Mouse (Mus musculus): ENCODE data around the gene Armc5. TPM values are rescaled to one million over a fixed set of nuclear protein-coding genes. Genes with fewer than 3 reads are reported as not detected.

Gene Armc5
- polyA plus RNA-seq (2014; fragmentation: Illumina TruSeq; extraction: RNeasy Lipid Tissue Mini Kit (QIAGEN cat#74804); ENCODE audit: low read depth, low replicate concordance): 6.0 TPM

GRCm38 (mm10) chr7:128236856-128237592 lies at the start of gene Armc5:
TSS of gene Armc5 (plus strand) at chr7:128237342.

GRCm38 (mm10) chr7:128206152-128206551 lies 31.0 kb upstream of the Armc5 start, which contains the start of gene Cox6a2:
TSS of gene Cox6a2 (minus strand) at chr7:128206387.

GRCm38 (mm10) chr7:128237927-128238778 lies 1.0 kb downstream of the Armc5 start, which contains the start of gene 9130023H24Rik:
TSS of gene 9130023H24Rik (minus strand) at chr7:128238031.

GRCm38 (mm10) chr7:128246496-128247391 lies 9.6 kb downstream of the Armc5 start, which contains the start of gene Tgfb1i1:
TSS of gene Tgfb1i1 (plus strand) at chr7:128246812.

DNA sequence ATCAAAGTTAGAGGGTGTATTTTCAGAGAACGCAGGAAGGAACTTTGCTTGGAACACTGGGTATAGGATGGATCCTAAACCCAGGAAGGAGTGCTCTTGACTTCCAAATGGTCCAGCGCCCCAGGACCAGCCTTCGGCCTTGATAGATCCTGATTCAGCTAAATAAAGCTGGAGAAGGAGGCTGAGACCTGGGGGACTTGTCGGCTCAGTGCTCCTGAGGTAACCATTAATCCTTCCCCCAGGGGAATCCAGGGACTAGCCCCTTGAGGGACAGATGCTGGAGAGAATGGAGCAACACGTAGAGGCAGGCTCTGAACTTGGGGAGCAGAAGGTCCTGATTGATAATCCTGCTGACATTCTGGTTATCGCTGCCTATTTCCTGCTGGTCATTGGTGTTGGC lies 28.3 kb downstream of the Armc5 start, which contains the start of gene Slc5a2:
TSS of gene Slc5a2 (plus strand) at position 247 of the 400 bp plus-strand sequence.

Other genes with a start within 250 kb of the Armc5 start
- gene Pycard, start 243.5 kb upstream of the Armc5 start, polyA plus RNA-seq (2014; fragmentation: Illumina TruSeq; extraction: RNeasy Lipid Tissue Mini Kit (QIAGEN cat#74804); ENCODE audit: low read depth, low replicate concordance): 15.1 TPM
- gene Trim72, start 233.4 kb upstream of the Armc5 start, polyA plus RNA-seq (2014; fragmentation: Illumina TruSeq; extraction: RNeasy Lipid Tissue Mini Kit (QIAGEN cat#74804); ENCODE audit: low read depth, low replicate concordance): 255 TPM
- gene Itgam, start 174.7 kb upstream of the Armc5 start, polyA plus RNA-seq (2014; fragmentation: Illumina TruSeq; extraction: RNeasy Lipid Tissue Mini Kit (QIAGEN cat#74804); ENCODE audit: low read depth, low replicate concordance): 2.3 TPM
- gene Gm49368, start 174.7 kb upstream of the Armc5 start, polyA plus RNA-seq (2014; fragmentation: Illumina TruSeq; extraction: RNeasy Lipid Tissue Mini Kit (QIAGEN cat#74804); ENCODE audit: low read depth, low replicate concordance): not detected
- gene Itgax, start 107.8 kb upstream of the Armc5 start, polyA plus RNA-seq (2014; fragmentation: Illumina TruSeq; extraction: RNeasy Lipid Tissue Mini Kit (QIAGEN cat#74804); ENCODE audit: low read depth, low replicate concordance): 0.13 TPM
- not detected for gene Itgad, start 83.0 kb upstream of the Armc5 start, polyA plus RNA-seq (2014; fragmentation: Illumina TruSeq; extraction: RNeasy Lipid Tissue Mini Kit (QIAGEN cat#74804); ENCODE audit: low read depth, low replicate concordance)
- gene Cox6a2, start 31.0 kb upstream of the Armc5 start, polyA plus RNA-seq (2014; fragmentation: Illumina TruSeq; extraction: RNeasy Lipid Tissue Mini Kit (QIAGEN cat#74804); ENCODE audit: low read depth, low replicate concordance): 3,732 TPM
- 1.8 TPM for gene 9130023H24Rik, start 689 bp downstream of the Armc5 start, polyA plus RNA-seq (2014; fragmentation: Illumina TruSeq; extraction: RNeasy Lipid Tissue Mini Kit (QIAGEN cat#74804); ENCODE audit: low read depth, low replicate concordance)
- gene Tgfb1i1, start 9.5 kb downstream of the Armc5 start, polyA plus RNA-seq (2014; fragmentation: Illumina TruSeq; extraction: RNeasy Lipid Tissue Mini Kit (QIAGEN cat#74804); ENCODE audit: low read depth, low replicate concordance): 23.0 TPM
- not detected for gene Slc5a2, start 28.3 kb downstream of the Armc5 start, polyA plus RNA-seq (2014; fragmentation: Illumina TruSeq; extraction: RNeasy Lipid Tissue Mini Kit (QIAGEN cat#74804); ENCODE audit: low read depth, low replicate concordance)
- gene BC017158, start 60.8 kb downstream of the Armc5 start, polyA plus RNA-seq (2014; fragmentation: Illumina TruSeq; extraction: RNeasy Lipid Tissue Mini Kit (QIAGEN cat#74804); ENCODE audit: low read depth, low replicate concordance): 8.7 TPM
- gene Rgs10, start 181.4 kb downstream of the Armc5 start, polyA plus RNA-seq (2014; fragmentation: Illumina TruSeq; extraction: RNeasy Lipid Tissue Mini Kit (QIAGEN cat#74804); ENCODE audit: low read depth, low replicate concordance): 9.0 TPM
- gene Tial1, start 224.4 kb downstream of the Armc5 start, polyA plus RNA-seq (2014; fragmentation: Illumina TruSeq; extraction: RNeasy Lipid Tissue Mini Kit (QIAGEN cat#74804); ENCODE audit: low read depth, low replicate concordance): 71.6 TPM